ENCODE assay signal across 26 mouse cellular contexts in the genomic region with DNA sequence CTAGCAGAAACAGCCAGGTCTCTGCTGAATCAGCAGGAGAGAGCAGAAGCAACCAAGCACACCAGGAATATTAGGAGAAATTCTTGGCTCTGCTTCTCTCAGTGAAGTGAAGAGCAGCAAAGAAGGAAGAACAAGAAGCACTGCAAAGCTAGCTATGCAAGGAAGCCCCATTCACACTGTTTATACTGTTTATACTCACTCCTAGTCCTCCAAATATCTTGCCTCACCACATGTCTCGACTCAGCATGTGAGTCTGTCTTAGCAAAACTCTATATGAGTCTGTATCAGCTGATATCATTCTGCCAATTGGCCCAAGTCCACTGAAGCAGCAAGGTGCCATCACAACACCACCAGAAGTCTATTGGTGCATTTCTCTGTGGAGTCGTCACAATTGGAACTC.
"Had no signal": no experiment of that assay in that cellular context is flagged by ENCODE, and none has a peak within 500 bp of the region (broad histone marks: within the 10 kb centered on the region; RNA-seq: fewer than 3 reads in every experiment).

No protein-coding gene starts in this region.

- H3K36me3 ChIP-seq: heart, embryonic 10.5 days; heart, embryonic 12.5 days; hindbrain, embryonic 10.5 days; hindbrain, embryonic 12.5 days; intestine, embryonic 15.5 days; limb, embryonic 13.5 days; limb, embryonic 15.5 days; liver, embryonic 12.5 days had no signal

- H3K9me3 ChIP-seq: heart, embryonic 10.5 days; heart, embryonic 12.5 days; hindbrain, embryonic 10.5 days; hindbrain, embryonic 12.5 days; intestine, embryonic 15.5 days; limb, embryonic 13.5 days; limb, embryonic 15.5 days; liver, embryonic 12.5 days had no signal

- H3K4me1 ChIP-seq: heart, embryonic 10.5 days; heart, embryonic 12.5 days; hindbrain, embryonic 10.5 days; hindbrain, embryonic 12.5 days; intestine, embryonic 15.5 days; limb, embryonic 13.5 days; limb, embryonic 15.5 days; liver, embryonic 12.5 days had no signal

- H3K4me2 ChIP-seq: heart, embryonic 12.5 days; hindbrain, embryonic 12.5 days; hindbrain, embryonic 14.5 days; intestine, embryonic 15.5 days; limb, embryonic 13.5 days; limb, embryonic 15.5 days; liver, embryonic 12.5 days had no signal

- H3K27ac ChIP-seq: heart, embryonic 10.5 days; hindbrain, embryonic 10.5 days; hindbrain, embryonic 12.5 days; hindbrain, embryonic 14.5 days; intestine, embryonic 15.5 days; limb, embryonic 13.5 days; limb, embryonic 15.5 days; liver, embryonic 12.5 days; liver, embryonic 14.5 days had no signal

- H3K27me3 ChIP-seq: heart, embryonic 12.5 days; hindbrain, embryonic 12.5 days; intestine, embryonic 15.5 days; limb, embryonic 13.5 days; limb, embryonic 15.5 days; liver, embryonic 12.5 days had no signal

- H3K9ac ChIP-seq: heart, embryonic 12.5 days; hindbrain, embryonic 12.5 days; hindbrain, embryonic 14.5 days; intestine, embryonic 15.5 days; limb, embryonic 13.5 days; limb, embryonic 15.5 days; liver, embryonic 12.5 days; liver, embryonic 14.5 days had no signal

- H3K4me3 ChIP-seq: heart, embryonic 10.5 days; heart, embryonic 12.5 days; hindbrain, embryonic 10.5 days; hindbrain, embryonic 12.5 days; intestine, embryonic 15.5 days; limb, embryonic 13.5 days; limb, embryonic 15.5 days; liver, embryonic 12.5 days had no signal

- DNase-seq: gastrocnemius, postnatal 10 days; gastrocnemius, postnatal 25 days; heart, adult 18-20 months; heart, postnatal 10 days; heart, postnatal 4 days; kidney, adult 18-20 months; kidney, adult 8-10 months; kidney, postnatal 10 days; kidney, postnatal 25 days; layer of hippocampus, adult 9-11 months; layer of hippocampus, postnatal 36 days; left cerebral cortex, postnatal 4 days; lung, adult 18-20 months had no signal

- ATAC-seq: hindbrain, embryonic 16.5 days; inflammation-experienced regulatory T-cells, adult 6 months; intestine, embryonic 15.5 days; intestine, postnatal 0 days; liver, embryonic 12.5 days had no signal
